Mouse (Mus musculus): ENCODE results near the gene Galnt13. TPM values are rescaled to one million over a fixed set of nuclear protein-coding genes. Genes with fewer than 3 reads are reported as not detected.
A peak's percentile ranks its signal among the peaks of the same experiment; 100 is the strongest.

Galnt13 gene
- polyA plus RNA-seq (2016; fragmentation: Nextera tagmentation; extraction: Ambion mirVana), result 2.8 and 3.8 TPM in 2 replicates

GRCm38 (mm10) chr2:54435937-54436735, at the start of gene Galnt13:
Gene Galnt13, plus strand, starts transcription at chr2:54436317.
- WGBS, result under 1% methylated on average over 80 of the region's 81 CpGs
- Histone ChIP-seq H3K9me3 (no peaks in the 10 kb centered on the region), H3K36me3 (no peaks in the 10 kb centered on the region), H3K4me1 (peaks cover 5% of the 10 kb centered on the region), H3K27me3 (peaks cover 31% of the 10 kb centered on the region), H3K9ac (replicated peaks) (peak within 1 kb of the TSS; percentile 59), H3K27ac (replicated peaks) (peak within 1 kb of the TSS; percentile 67), H3K4me2 (replicated peaks) (peak within 1 kb of the TSS; percentile 97), H3K4me3 (peak within 1 kb of the TSS; percentile 61)
- peak; percentile 93 for ATAC-seq (ENCODE audit: low FRiP score, low read depth)

- no peaks in the 10 kb centered on the region for H3K9me3 ChIP-seq
- H3K4me2 ChIP-seq (replicated peaks), result no peak overlapping the region
- peaks cover 8% of the 10 kb centered on the region for H3K27me3 ChIP-seq
- no peaks in the 10 kb centered on the region for H3K4me1 ChIP-seq
- no peak overlapping the region for H3K27ac ChIP-seq (replicated peaks)
- no peak overlapping the region for H3K4me3 ChIP-seq
- 46% methylated on average over 2 of the region's 2 CpGs for WGBS
- no peak overlapping the region for H3K9ac ChIP-seq (replicated peaks)
- no peak for ATAC-seq (ENCODE audit: low FRiP score, low read depth)
- H3K36me3 ChIP-seq, result no peaks in the 10 kb centered on the region
Measured at GRCm38 (mm10) chr2:54431060-54431459, 5.1 kb upstream of the Galnt13 start.

- ATAC-seq (ENCODE audit: low FRiP score, low read depth), result peak; percentile 2; the same call in 1 of the 2 replicates
- peaks cover 31% of the 10 kb centered on the region for H3K27me3 ChIP-seq
- H3K27ac ChIP-seq (replicated peaks), result no peak overlapping the region
- H3K9ac ChIP-seq (replicated peaks), result no peak overlapping the region
- 49% methylated on average over 10 of the region's 10 CpGs for WGBS
- H3K4me1 ChIP-seq, result peaks cover 5% of the 10 kb centered on the region
- no peaks in the 10 kb centered on the region for H3K36me3 ChIP-seq
- H3K4me2 ChIP-seq (replicated peaks), result peak overlapping the region; percentile 97
- no peaks in the 10 kb centered on the region for H3K9me3 ChIP-seq
- peak overlapping the region; percentile 61 for H3K4me3 ChIP-seq
Measured at GRCm38 (mm10) chr2:54435380-54435779, 737 bp upstream of the Galnt13 start.

GRCm38 (mm10) chr2:54436736-54437500, 801 bp downstream of the Galnt13 start:
- Histone ChIP-seq H3K9me3 (no peaks in the 10 kb centered on the region), H3K27me3 (peaks cover 31% of the 10 kb centered on the region), H3K4me2 (replicated peaks) (peak overlapping the region; percentile 97), H3K4me3 (peak overlapping the region; percentile 61), H3K9ac (replicated peaks) (peak overlapping the region; percentile 59), H3K36me3 (no peaks in the 10 kb centered on the region), H3K4me1 (peaks cover 5% of the 10 kb centered on the region), H3K27ac (replicated peaks) (peak overlapping the region; percentile 67)
- WGBS, result under 1% methylated on average over 39 of the region's 42 CpGs
- ATAC-seq (ENCODE audit: low FRiP score, low read depth), result peak; percentile 47

- peaks cover 5% of the 10 kb centered on the region for H3K4me1 ChIP-seq
- H3K4me3 ChIP-seq, result peak overlapping the region; percentile 61
- ATAC-seq (ENCODE audit: low FRiP score, low read depth), result no peak
- 1% methylated on average over 9 of the region's 9 CpGs for WGBS
- H3K9me3 ChIP-seq, result no peaks in the 10 kb centered on the region
- peak overlapping the region; percentile 97 for H3K4me2 ChIP-seq (replicated peaks)
- no peaks in the 10 kb centered on the region for H3K36me3 ChIP-seq
- no peak overlapping the region for H3K27ac ChIP-seq (replicated peaks)
- H3K27me3 ChIP-seq, result peaks cover 31% of the 10 kb centered on the region
- peak overlapping the region; percentile 59; the same call in 1 of the 2 replicates for H3K9ac ChIP-seq (replicated peaks)
Measured at GRCm38 (mm10) chr2:54437501-54437830, 1.3 kb downstream of the Galnt13 start.

- no peak overlapping the region for H3K27ac ChIP-seq (replicated peaks)
- H3K27me3 ChIP-seq, result peaks cover 4% of the 10 kb centered on the region
- H3K4me2 ChIP-seq (replicated peaks), result no peak overlapping the region
- no peak overlapping the region for H3K4me3 ChIP-seq
- H3K9ac ChIP-seq (replicated peaks), result no peak overlapping the region
- H3K36me3 ChIP-seq, result no peaks in the 10 kb centered on the region
- no peaks in the 10 kb centered on the region for H3K4me1 ChIP-seq
- 86% methylated on average over 9 of the region's 9 CpGs for WGBS
- H3K9me3 ChIP-seq, result no peaks in the 10 kb centered on the region
- no peak for ATAC-seq (ENCODE audit: low FRiP score, low read depth)
Measured at GRCm38 (mm10) chr2:54442734-54443500, 6.8 kb downstream of the Galnt13 start.

- no peaks in the 10 kb centered on the region for H3K9me3 ChIP-seq
- no peak overlapping the region for H3K4me2 ChIP-seq (replicated peaks)
- no peak overlapping the region for H3K27ac ChIP-seq (replicated peaks)
- no peak overlapping the region for H3K9ac ChIP-seq (replicated peaks)
- WGBS, result 82% methylated on average over 5 of the region's 5 CpGs
- no peaks in the 10 kb centered on the region for H3K36me3 ChIP-seq
- ATAC-seq (ENCODE audit: low FRiP score, low read depth), result no peak
- no peak overlapping the region for H3K4me3 ChIP-seq
- H3K27me3 ChIP-seq, result no peaks in the 10 kb centered on the region
- no peaks in the 10 kb centered on the region for H3K4me1 ChIP-seq
Measured at GRCm38 (mm10) chr2:54483426-54483825, 47.3 kb downstream of the Galnt13 start.

- no peak for ATAC-seq (ENCODE audit: low FRiP score, low read depth)
- H3K27me3 ChIP-seq, result no peaks in the 10 kb centered on the region
- H3K27ac ChIP-seq (replicated peaks), result no peak overlapping the region
- H3K4me2 ChIP-seq (replicated peaks), result no peak overlapping the region
- no peaks in the 10 kb centered on the region for H3K9me3 ChIP-seq
- WGBS, result 89% methylated on average over 3 of the region's 3 CpGs
- H3K4me3 ChIP-seq, result no peak overlapping the region
- H3K9ac ChIP-seq (replicated peaks), result no peak overlapping the region
- H3K36me3 ChIP-seq, result no peaks in the 10 kb centered on the region
- H3K4me1 ChIP-seq, result no peaks in the 10 kb centered on the region
Measured at GRCm38 (mm10) chr2:54522989-54523388, 86.9 kb downstream of the Galnt13 start.

GRCm38 (mm10) chr2:54527073-54527472, 91.0 kb downstream of the Galnt13 start:
- H3K4me2 ChIP-seq (replicated peaks), result no peak overlapping the region
- no peak for ATAC-seq (ENCODE audit: low FRiP score, low read depth)
- H3K9me3 ChIP-seq, result no peaks in the 10 kb centered on the region
- H3K27ac ChIP-seq (replicated peaks), result no peak overlapping the region
- no peak overlapping the region for H3K4me3 ChIP-seq
- no peaks in the 10 kb centered on the region for H3K27me3 ChIP-seq
- no peaks in the 10 kb centered on the region for H3K4me1 ChIP-seq
- WGBS, result 82% methylated on average over 3 of the region's 3 CpGs
- no peak overlapping the region for H3K9ac ChIP-seq (replicated peaks)
- H3K36me3 ChIP-seq, result no peaks in the 10 kb centered on the region

- Histone ChIP-seq H3K27me3 (no peaks in the 10 kb centered on the region), H3K9me3 (no peaks in the 10 kb centered on the region), H3K36me3 (no peaks in the 10 kb centered on the region), H3K4me1 (no peaks in the 10 kb centered on the region), H3K4me3 (no peak overlapping the region), H3K4me2 (replicated peaks) (no peak overlapping the region), H3K27ac (replicated peaks) (no peak overlapping the region), H3K9ac (replicated peaks) (no peak overlapping the region)
- ATAC-seq (ENCODE audit: low FRiP score, low read depth), result no peak
- WGBS, result 90% methylated on average over 10 of the region's 10 CpGs
Measured at GRCm38 (mm10) chr2:54558357-54559153, 122.4 kb downstream of the Galnt13 start.

GRCm38 (mm10) chr2:54565068-54565467, 129.0 kb downstream of the Galnt13 start:
- H3K4me1 ChIP-seq, result no peaks in the 10 kb centered on the region
- H3K36me3 ChIP-seq, result no peaks in the 10 kb centered on the region
- H3K4me3 ChIP-seq, result no peak overlapping the region
- H3K9ac ChIP-seq (replicated peaks), result no peak overlapping the region
- 91% methylated on average over 3 of the region's 3 CpGs for WGBS
- no peaks in the 10 kb centered on the region for H3K9me3 ChIP-seq
- no peak for ATAC-seq (ENCODE audit: low FRiP score, low read depth)
- H3K4me2 ChIP-seq (replicated peaks), result no peak overlapping the region
- no peak overlapping the region for H3K27ac ChIP-seq (replicated peaks)
- no peaks in the 10 kb centered on the region for H3K27me3 ChIP-seq
